Mouse (Mus musculus) bone marrow, adult 2 months (tissue): Measurements from ENCODE around the gene 1110059E24Rik. TPM values are rescaled to one million over a fixed set of nuclear protein-coding genes. Genes with fewer than 3 reads are reported as not detected.
A peak's percentile ranks its signal among the peaks of the same experiment; 100 is the strongest.

ENCODE experiments used
- H3K27ac ChIP-seq: fragments of 200-500 bp; 2 replicates; pipeline ENCODE4 v1.5.1; 2012; ENCODE audit warnings: low read depth, mild to moderate bottlenecking, control low read depth, inconsistent platforms, low read length; ENCODE audit not compliant: control insufficient read depth, poor library complexity, insufficient read depth
- H3K4me1 ChIP-seq: fragments of 200-500 bp; 2 replicates; pipeline ENCODE4 v1.6.1; 2011; ENCODE audit warnings: low read length; ENCODE audit not compliant: control insufficient read depth, insufficient read depth
- H3K4me3 ChIP-seq: fragments of 200-500 bp; replicated peaks from 2 replicates; pipeline ENCODE3; 2011; ENCODE audit warnings: mild to moderate bottlenecking, low read depth, low read length, control low read depth; ENCODE audit not compliant: control insufficient read depth
- CTCF ChIP-seq: fragments of 200-500 bp; IDR thresholded peaks from 2 replicates; pipeline ENCODE4 v1.5.1; 2011; ENCODE audit warnings: low read length, control low read depth; ENCODE audit not compliant: control insufficient read depth, insufficient read depth
- POLR2A ChIP-seq: fragments of 200-500 bp; IDR thresholded peaks from 2 replicates; pipeline ENCODE4 v1.6.1; 2011; ENCODE audit warnings: low read depth, mild to moderate bottlenecking, control low read depth, low read length, borderline replicate concordance; ENCODE audit not compliant: control insufficient read depth
- WGBS: fragments of 180-500 bp; shearing (Covaris S2); methylation state at CpG from one replicate; pipeline ENCODE4 v1.1.7; 2018; 5-methylcytosine and 5-hydroxymethylcytosine counted together
- polyA plus RNA-seq: library from polyadenylated mRNA; stranded (reverse); fragments of >200 nt; gene quantifications from 2 replicates; pipeline ENCODE4 v1.2.4, GENCODE M21; 2011; ENCODE audit warnings: low replicate concordance; ENCODE audit not compliant: missing spikeins, insufficient read depth, insufficient read length

Gene 1110059E24Rik
- polyA plus RNA-seq, 1 experiment, result 14.1 TPM

- Histone ChIP-seq H3K27ac (no peak overlapping the region), H3K4me1 (no peaks in the 10 kb centered on the region; the same call in 1 of the 2 replicates), H3K4me3 (no peak overlapping the region)
- TF ChIP-seq POLR2A (no peak), CTCF (no peak)
- WGBS, result 87% methylated on average over 7 of the region's 7 CpGs
Observed at GRCm38 (mm10) chr19:21571986-21572385, 80.8 kb downstream of the 1110059E24Rik start.

DNA sequence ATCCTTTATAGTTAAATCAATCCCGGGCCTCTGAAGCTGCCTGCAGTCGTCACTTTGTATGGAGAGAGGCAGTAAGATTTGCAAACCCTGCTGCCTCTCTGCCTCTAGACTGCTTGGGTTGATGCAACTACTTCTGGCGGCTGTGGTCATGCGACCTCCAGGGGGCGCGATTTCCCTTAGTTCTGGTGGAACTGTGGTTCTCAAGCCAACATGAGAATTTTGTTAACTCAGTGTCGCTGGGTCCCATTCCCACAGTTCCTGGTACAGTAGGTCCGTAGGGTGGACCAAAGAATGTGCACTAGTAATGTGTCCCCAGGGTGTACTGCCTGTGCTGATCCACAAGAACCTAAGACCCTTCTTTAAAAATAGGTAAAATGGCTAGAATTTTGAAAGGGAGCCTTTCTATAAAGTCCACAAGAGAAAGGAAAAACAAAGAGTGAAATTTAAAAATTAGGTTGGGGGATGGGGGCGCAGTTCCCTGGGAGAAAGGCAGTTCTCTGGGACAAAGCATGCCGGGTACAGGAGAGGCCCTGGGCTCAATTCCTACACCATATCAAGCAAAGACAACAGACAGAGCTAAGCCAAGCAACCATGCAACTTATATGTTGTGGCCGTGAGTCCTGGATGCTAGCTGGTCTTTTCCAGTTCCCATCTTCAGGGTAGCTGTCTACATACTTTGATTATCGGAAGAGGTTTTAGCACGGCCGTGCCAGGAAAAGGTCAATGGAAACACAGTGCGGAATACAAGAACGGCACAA is 81.4 kb downstream of the 1110059E24Rik start:
- H3K4me1 ChIP-seq, result no peaks in the 10 kb centered on the region; the same call in 1 of the 2 replicates

GRCm38 (mm10) chr19:21570778-21571177 is 82.0 kb downstream of the 1110059E24Rik start:
- no peak overlapping the region for H3K4me3 ChIP-seq
- 65% methylated on average over 8 of the region's 8 CpGs for WGBS
- H3K27ac ChIP-seq, result no peak overlapping the region
- no peaks in the 10 kb centered on the region; the same call in 1 of the 2 replicates for H3K4me1 ChIP-seq
- TF ChIP-seq CTCF (no peak), POLR2A (no peak)

More for the DNA sequence above, 81.4 kb downstream of the 1110059E24Rik start:
- Histone ChIP-seq H3K27ac (no peak overlapping the region), H3K4me3 (no peak overlapping the region)
- TF ChIP-seq CTCF, result peak; percentile 91
- no peak for TF ChIP-seq POLR2A
- 44% methylated on average over 16 of the region's 16 CpGs for WGBS

DNA sequence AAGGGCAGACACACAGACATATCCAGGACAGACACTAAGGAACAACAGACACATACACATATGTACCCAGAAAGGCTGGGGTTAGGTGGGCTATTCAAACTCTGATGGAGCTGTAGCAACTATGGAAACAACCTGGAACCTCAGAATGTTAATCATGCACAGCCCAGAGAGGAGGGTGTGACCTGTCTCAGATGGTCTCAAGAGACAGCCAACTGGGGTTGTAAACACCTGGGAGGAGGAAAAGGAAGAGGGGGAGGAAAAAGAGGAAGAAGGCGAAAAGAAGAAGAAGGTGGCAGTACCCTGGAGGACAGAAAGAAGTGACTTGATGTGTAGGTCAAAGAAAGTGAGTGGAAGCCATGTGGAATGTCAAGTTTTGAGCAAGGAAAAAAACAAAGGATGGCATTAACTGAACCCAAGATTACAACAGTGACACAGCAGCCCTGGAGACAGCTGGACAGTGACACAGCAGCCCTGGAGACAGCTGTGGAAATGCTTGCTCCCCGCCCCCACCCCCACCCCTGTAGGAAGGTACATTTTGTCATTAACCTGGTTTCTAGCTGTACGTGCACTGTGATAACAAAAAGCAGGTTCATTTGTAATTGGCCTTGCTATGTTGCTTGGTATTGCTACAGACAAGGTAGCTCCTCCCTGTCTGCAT is 84.1 kb downstream of the 1110059E24Rik start:
- no peaks in the 10 kb centered on the region; the same call in 1 of the 2 replicates for H3K4me1 ChIP-seq
- peak overlapping the region; percentile 48; the same call in 1 of the 2 replicates for H3K27ac ChIP-seq
- 36% methylated on average over 3 of the region's 3 CpGs for WGBS
- TF ChIP-seq CTCF (no peak), POLR2A (no peak)
- H3K4me3 ChIP-seq, result peak overlapping the region; percentile 49

DNA sequence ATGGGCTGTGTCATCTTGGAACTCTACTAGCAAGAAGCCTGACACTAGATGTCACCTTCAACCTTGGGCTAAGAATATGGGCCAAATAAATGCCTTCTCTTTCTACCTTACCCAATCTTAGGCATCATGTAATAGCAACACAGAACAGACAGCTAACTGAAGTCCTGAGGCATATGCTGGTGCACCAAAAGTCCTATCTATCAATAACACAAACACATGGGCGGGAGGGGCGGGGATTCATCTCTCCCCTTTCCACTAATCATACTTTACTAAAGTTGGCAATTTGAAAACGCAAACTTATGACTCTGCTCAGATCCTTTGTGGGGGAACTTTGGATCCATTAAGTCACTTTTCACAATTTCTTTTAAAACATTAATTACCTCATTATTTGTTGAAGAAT is 84.8 kb downstream of the 1110059E24Rik start:
- Histone ChIP-seq H3K4me3 (no peak overlapping the region), H3K4me1 (no peaks in the 10 kb centered on the region; the same call in 1 of the 2 replicates), H3K27ac (no peak overlapping the region)
- no peak for TF ChIP-seq CTCF
- no peak for TF ChIP-seq POLR2A
- WGBS, result 53% methylated on average over 3 of the region's 3 CpGs

- 85% methylated on average over 5 of the region's 5 CpGs for WGBS
- no peak for TF ChIP-seq CTCF
- TF ChIP-seq POLR2A, result no peak
- Histone ChIP-seq H3K27ac (no peak overlapping the region), H3K4me3 (no peak overlapping the region), H3K4me1 (no peaks in the 10 kb centered on the region; the same call in 1 of the 2 replicates)
Observed at GRCm38 (mm10) chr19:21566484-21566883, 86.3 kb downstream of the 1110059E24Rik start.

GRCm38 (mm10) chr19:21564461-21564797 is 88.3 kb downstream of the 1110059E24Rik start:
- TF ChIP-seq POLR2A, result no peak
- TF ChIP-seq CTCF, result no peak
- WGBS, result 0% methylated on average over 1 of the region's 1 CpGs
- H3K4me1 ChIP-seq, result no peaks in the 10 kb centered on the region; the same call in 1 of the 2 replicates
- no peak overlapping the region for H3K4me3 ChIP-seq
- no peak overlapping the region for H3K27ac ChIP-seq

DNA sequence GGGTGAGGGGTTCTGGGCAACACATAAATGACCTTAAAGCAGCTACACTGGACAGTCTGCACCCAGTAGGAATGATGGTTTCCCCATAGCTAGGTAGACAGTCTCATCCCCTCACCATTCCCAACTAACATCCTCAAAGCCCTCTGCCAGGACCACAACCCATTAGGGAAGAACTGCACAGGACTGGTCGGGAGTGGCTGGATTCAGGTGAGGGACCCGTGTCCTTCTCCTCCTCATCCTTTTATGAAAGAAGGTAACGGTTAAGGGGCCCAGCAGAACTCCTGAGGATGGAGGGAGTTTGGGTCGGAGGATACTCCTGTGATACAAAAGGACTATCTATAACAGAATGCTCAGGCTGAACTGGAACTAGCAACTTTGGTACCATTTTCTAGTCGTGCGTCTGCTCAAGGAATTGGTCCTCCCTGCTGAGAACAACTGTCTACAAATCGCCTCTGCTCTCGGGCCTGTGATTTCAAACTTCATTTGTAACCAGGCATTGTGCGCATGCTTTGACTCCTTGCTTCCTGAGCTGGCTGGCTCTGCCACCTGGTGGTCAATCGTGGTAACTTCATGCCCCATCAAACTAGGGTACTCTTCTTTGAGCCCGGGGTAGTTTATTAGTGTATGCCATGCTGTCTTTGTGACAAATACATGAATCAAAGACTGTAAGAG is 88.9 kb downstream of the 1110059E24Rik start:
- H3K4me3 ChIP-seq, result no peak overlapping the region
- H3K4me1 ChIP-seq, result no peaks in the 10 kb centered on the region
- TF ChIP-seq POLR2A (no peak), CTCF (peak; percentile 98)
- no peak overlapping the region for H3K27ac ChIP-seq
- WGBS, result 24% methylated on average over 11 of the region's 11 CpGs
